Mouse (Mus musculus) G1E-ER4 (cell line): ENCODE results near the gene Uqcc3. TPM values are rescaled to one million over a fixed set of nuclear protein-coding genes. Genes with fewer than 3 reads are reported as not detected.

Experiments used
- GATA1 ChIP-seq: IDR thresholded peaks from one replicate; pipeline ENCODE4 v1.8.0; 2012; ENCODE audit warnings: low read length, inconsistent platforms
- polyA plus RNA-seq: library from polyadenylated mRNA; stranded (reverse); fragments of >175 nt; gene quantifications from 2 replicates; pipeline ENCODE4 v1.2.3, GENCODE M21; 2012

The Uqcc3 gene
- polyA plus RNA-seq, 1 experiment = 71.1 TPM

- no peak for TF ChIP-seq GATA1
Measured at GRCm38 (mm10) chr19:8870838-8871237, 9.9 kb downstream of the Uqcc3 start.

GRCm38 (mm10) chr19:8864265-8864664 lies 16.5 kb downstream of the Uqcc3 start:
- TF ChIP-seq GATA1 = no peak

- TF ChIP-seq GATA1 = no peak
Measured at GRCm38 (mm10) chr19:8859018-8859417, 21.7 kb downstream of the Uqcc3 start.

- TF ChIP-seq GATA1 = no peak
Measured at GRCm38 (mm10) chr19:8857689-8858088, 23.0 kb downstream of the Uqcc3 start.

- no peak for TF ChIP-seq GATA1
Measured at GRCm38 (mm10) chr19:8853117-8853516, 27.6 kb downstream of the Uqcc3 start.

- no peak for TF ChIP-seq GATA1
Measured at GRCm38 (mm10) chr19:8852236-8852928, 28.3 kb downstream of the Uqcc3 start.

GRCm38 (mm10) chr19:8851639-8852038 lies 29.1 kb downstream of the Uqcc3 start:
- TF ChIP-seq GATA1 = no peak

GRCm38 (mm10) chr19:8850402-8850901 lies 30.3 kb downstream of the Uqcc3 start, which contains the start of gene Lrrn4cl:
Lrrn4cl (plus strand) TSS chr19:8850768.
- no peak for TF ChIP-seq GATA1

- TF ChIP-seq GATA1 = no peak
Measured at GRCm38 (mm10) chr19:8848356-8848755, 32.4 kb downstream of the Uqcc3 start.

- no peak for TF ChIP-seq GATA1
Measured at GRCm38 (mm10) chr19:8844371-8845129, 36.2 kb downstream of the Uqcc3 start.

- no peak for TF ChIP-seq GATA1
Measured at GRCm38 (mm10) chr19:8842961-8843360, 37.8 kb downstream of the Uqcc3 start.

GRCm38 (mm10) chr19:8841012-8841411 lies 39.7 kb downstream of the Uqcc3 start:
- TF ChIP-seq GATA1 = no peak

GRCm38 (mm10) chr19:8839908-8840791 lies 40.6 kb downstream of the Uqcc3 start:
- TF ChIP-seq GATA1 = no peak

- no peak for TF ChIP-seq GATA1
Measured at GRCm38 (mm10) chr19:8839103-8839907, 41.4 kb downstream of the Uqcc3 start, which contains the start of gene Gng3. Gng3 (minus strand) TSS chr19:8839194.

- no peak for TF ChIP-seq GATA1
Measured at GRCm38 (mm10) chr19:8838041-8838730, 42.5 kb downstream of the Uqcc3 start.
